Mouse (Mus musculus): ENCODE measurements around the gene Col15a1. TPM values are rescaled to one million over a fixed set of nuclear protein-coding genes. Genes with fewer than 3 reads are reported as not detected.

The Col15a1 gene
- polyA plus RNA-seq, 1 experiment = 59.5 TPM

DNA sequence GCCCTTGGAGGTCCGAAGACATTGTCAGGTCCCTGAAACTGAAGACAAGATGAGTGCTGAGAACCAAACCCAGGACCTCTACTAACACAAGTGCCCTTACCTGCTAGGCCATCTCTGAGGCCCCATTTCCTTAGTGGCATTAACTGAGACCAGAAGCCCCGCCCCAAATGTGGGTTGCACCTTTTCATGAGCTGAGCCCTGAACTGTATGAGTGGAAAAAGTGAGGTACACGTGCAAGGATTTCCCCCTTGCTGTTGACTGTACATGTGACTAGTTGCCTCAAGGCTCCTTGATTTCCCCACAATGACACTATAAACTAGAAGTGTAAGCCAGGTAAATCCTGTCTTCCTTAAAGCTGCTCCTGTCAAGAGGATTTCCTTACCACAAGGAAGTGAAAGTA is 114.4 kb downstream of the Col15a1 start:
- 86% methylated on average over 3 of the region's 3 CpGs for WGBS

DNA sequence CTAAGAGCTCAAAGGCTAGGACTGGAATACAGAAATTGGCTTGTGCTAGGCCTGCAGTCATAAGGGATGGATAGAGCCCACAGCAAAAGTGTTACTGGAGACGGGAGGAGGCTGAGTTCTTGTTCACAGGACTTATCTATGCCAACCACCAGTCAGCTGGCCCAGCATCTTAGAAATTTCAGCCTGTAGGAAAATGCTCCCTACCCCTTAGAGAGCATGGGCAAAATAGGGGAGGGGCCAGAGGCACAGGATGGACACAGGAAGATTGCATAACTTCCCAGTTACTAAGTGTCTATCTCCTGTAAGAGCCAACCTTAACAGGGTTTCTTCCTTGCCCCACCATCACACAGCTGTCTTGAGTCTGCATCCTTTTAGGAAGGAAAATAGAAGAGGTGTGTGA is 116.2 kb downstream of the Col15a1 start:
- TF ChIP-seq CTCF (conservative IDR thresholded peaks at IDR 0.05; ENCODE audit: insufficient read depth, insufficient read length, low read depth, low read length) (no peak), POLR2A (IDR thresholded peaks at IDR 0.05; ENCODE audit: low read depth, low read length) (no peak)
- 82% methylated on average over 1 of the region's 1 CpGs for WGBS
- Histone ChIP-seq H3K4me1 (ENCODE audit: control insufficient read depth, insufficient read depth, low read length) (no peaks in the 10 kb centered on the region), H3K27me3 (replicated peaks; ENCODE audit: control insufficient read depth, insufficient read depth, low read length) (no peaks in the 10 kb centered on the region), H3K36me3 (ENCODE audit: control insufficient read depth, insufficient read depth, low read length) (no peaks in the 10 kb centered on the region), H3K27ac (ENCODE audit: insufficient read depth, low read depth, low read length) (no peak overlapping the region), H3K4me3 (ENCODE audit: insufficient read depth, low read depth, low read length) (no peak overlapping the region)
- DNase-seq = no peak

More for the DNA sequence above, 114.4 kb downstream of the Col15a1 start:
- no peak for TF ChIP-seq POLR2A (IDR thresholded peaks at IDR 0.05; ENCODE audit: low read depth, low read length)
- no peak for DNase-seq
- Histone ChIP-seq H3K27me3 (replicated peaks; ENCODE audit: control insufficient read depth, insufficient read depth, low read length) (no peaks in the 10 kb centered on the region), H3K27ac (ENCODE audit: insufficient read depth, low read depth, low read length) (no peak overlapping the region), H3K36me3 (ENCODE audit: control insufficient read depth, insufficient read depth, low read length) (no peaks in the 10 kb centered on the region), H3K4me3 (ENCODE audit: insufficient read depth, low read depth, low read length) (no peak overlapping the region), H3K4me1 (ENCODE audit: control insufficient read depth, insufficient read depth, low read length) (no peaks in the 10 kb centered on the region)

DNA sequence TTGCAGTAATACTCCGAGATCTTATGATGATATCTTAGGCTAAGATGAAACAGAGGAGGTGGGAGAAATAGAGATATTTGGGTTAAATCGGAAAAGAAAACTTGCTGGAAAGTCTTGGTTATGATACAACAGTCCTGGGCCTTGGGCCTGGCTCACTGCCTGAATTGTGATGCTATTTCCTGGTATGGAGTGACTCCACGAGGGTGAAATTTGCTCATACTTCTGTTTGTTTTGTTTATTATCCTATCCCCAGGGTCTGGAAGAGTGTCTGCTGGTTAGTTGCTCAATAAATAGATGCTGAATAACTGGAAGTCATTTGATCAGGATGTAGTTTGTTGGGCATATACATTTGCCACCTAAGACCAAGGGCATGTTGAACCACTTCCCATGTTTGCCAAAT is 119.8 kb downstream of the Col15a1 start:
- H3K4me1 ChIP-seq (ENCODE audit: control insufficient read depth, insufficient read depth, low read length) = no peaks in the 10 kb centered on the region
- no peak overlapping the region for H3K27ac ChIP-seq (ENCODE audit: insufficient read depth, low read depth, low read length)
- H3K36me3 ChIP-seq (ENCODE audit: control insufficient read depth, insufficient read depth, low read length) = no peaks in the 10 kb centered on the region
- no peak overlapping the region for H3K4me3 ChIP-seq (ENCODE audit: insufficient read depth, low read depth, low read length)
- no peaks in the 10 kb centered on the region for H3K27me3 ChIP-seq (replicated peaks; ENCODE audit: control insufficient read depth, insufficient read depth, low read length)
- 66% methylated on average over 3 of the region's 3 CpGs for WGBS
- DNase-seq = no peak
- TF ChIP-seq POLR2A (IDR thresholded peaks at IDR 0.05; ENCODE audit: low read depth, low read length) (no peak), CTCF (conservative IDR thresholded peaks at IDR 0.05; ENCODE audit: insufficient read depth, insufficient read length, low read depth, low read length) (no peak)

DNA sequence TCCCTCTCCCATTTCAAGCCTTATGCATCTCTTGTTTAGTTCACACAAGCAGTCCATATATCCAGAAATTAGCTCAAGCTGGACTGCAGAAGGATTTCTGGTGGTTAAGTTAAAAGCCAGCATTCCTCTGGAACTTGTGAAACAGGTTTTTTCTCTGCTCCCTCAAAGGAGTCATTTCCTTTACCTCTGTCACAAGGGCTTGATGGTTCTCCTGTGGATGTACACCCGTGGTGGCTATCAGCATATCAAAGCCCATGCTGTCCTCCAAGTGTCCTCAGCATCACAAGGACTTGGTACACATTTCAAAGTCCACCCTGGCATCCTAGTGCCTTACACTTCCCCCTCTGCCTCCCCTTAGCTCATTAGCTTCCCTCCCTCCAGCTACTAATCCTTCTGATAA is 121.3 kb downstream of the Col15a1 start:
- Histone ChIP-seq H3K27ac (ENCODE audit: insufficient read depth, low read depth, low read length) (no peak overlapping the region), H3K36me3 (ENCODE audit: control insufficient read depth, insufficient read depth, low read length) (no peaks in the 10 kb centered on the region), H3K27me3 (replicated peaks; ENCODE audit: control insufficient read depth, insufficient read depth, low read length) (no peaks in the 10 kb centered on the region), H3K4me3 (ENCODE audit: insufficient read depth, low read depth, low read length) (no peak overlapping the region), H3K4me1 (ENCODE audit: control insufficient read depth, insufficient read depth, low read length) (no peaks in the 10 kb centered on the region)
- TF ChIP-seq POLR2A (IDR thresholded peaks at IDR 0.05; ENCODE audit: low read depth, low read length) = no peak
- no peak for TF ChIP-seq CTCF (conservative IDR thresholded peaks at IDR 0.05; ENCODE audit: insufficient read depth, insufficient read length, low read depth, low read length)
- WGBS = 14% methylated on average over 1 of the region's 1 CpGs
- DNase-seq = no peak

DNA sequence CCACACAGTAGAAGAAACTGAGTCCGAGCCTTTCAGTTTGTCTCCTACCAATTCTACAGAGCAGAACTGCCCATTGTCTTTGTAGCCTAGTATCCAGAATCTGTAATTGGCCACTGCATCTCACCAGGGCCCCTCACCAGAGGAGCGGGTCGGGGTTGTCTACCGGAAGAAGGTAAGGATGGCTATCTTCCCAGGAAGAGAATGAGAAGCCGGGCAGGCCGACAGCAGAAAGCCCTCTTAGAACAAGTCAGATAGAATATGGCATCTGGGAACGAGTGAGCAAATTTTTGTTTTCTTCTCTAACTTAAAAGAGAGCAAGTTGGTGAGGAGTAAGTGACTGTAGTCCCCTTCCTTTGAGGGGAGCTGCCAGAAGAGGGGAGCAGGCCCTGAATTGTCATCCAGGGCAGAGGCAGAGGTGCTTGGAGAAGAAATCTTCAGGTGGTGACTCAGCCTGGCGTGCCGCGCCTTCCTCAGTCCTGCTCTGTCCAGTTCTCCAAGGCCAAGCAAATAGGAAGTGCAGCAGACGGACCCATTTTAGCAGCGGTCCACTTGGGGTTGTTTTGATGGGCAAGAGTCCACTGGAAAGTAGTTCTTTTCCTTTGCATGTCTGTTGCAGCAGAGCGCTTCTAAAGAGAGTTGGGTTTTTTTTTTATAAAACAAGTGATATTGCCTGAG is 122.6 kb downstream of the Col15a1 start:
- TF ChIP-seq POLR2A (IDR thresholded peaks at IDR 0.05; ENCODE audit: low read depth, low read length) (no peak), CTCF (conservative IDR thresholded peaks at IDR 0.05; ENCODE audit: insufficient read depth, insufficient read length, low read depth, low read length) (no peak)
- peak; percentile 23 for DNase-seq
- Histone ChIP-seq H3K27ac (ENCODE audit: insufficient read depth, low read depth, low read length) (no peak overlapping the region), H3K4me3 (ENCODE audit: insufficient read depth, low read depth, low read length) (no peak overlapping the region), H3K36me3 (ENCODE audit: control insufficient read depth, insufficient read depth, low read length) (no peaks in the 10 kb centered on the region), H3K4me1 (ENCODE audit: control insufficient read depth, insufficient read depth, low read length) (no peaks in the 10 kb centered on the region), H3K27me3 (replicated peaks; ENCODE audit: control insufficient read depth, insufficient read depth, low read length) (no peaks in the 10 kb centered on the region)
- 88% methylated on average over 13 of the region's 13 CpGs for WGBS

DNA sequence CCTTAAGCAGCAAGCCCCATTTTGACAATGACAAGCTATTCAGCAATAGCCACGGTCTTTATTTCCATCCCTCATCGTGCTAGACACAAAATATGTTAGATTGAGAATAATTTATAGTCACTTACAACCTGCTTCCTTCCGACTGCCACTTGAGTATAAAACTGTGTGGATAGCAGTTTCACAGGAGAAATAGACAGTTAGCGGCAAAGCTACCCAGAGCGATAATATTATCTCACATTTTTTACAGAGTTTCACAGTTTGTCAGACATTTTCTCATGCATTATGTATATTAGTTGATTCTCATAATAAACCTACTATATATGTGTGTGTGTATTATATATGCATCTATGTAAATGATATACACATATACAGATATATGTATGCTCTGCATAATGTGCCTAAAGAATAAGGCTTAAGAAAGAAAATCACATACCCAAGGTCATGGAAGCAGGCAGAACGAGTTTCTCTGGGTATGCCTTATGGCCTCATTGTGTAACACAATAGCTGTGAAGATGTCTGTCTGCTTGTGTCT is 124.9 kb downstream of the Col15a1 start:
- H3K27ac ChIP-seq (ENCODE audit: insufficient read depth, low read depth, low read length) = no peak overlapping the region
- no peak for TF ChIP-seq POLR2A (IDR thresholded peaks at IDR 0.05; ENCODE audit: low read depth, low read length)
- TF ChIP-seq CTCF (conservative IDR thresholded peaks at IDR 0.05; ENCODE audit: insufficient read depth, insufficient read length, low read depth, low read length) = no peak
- no peaks in the 10 kb centered on the region for H3K36me3 ChIP-seq (ENCODE audit: control insufficient read depth, insufficient read depth, low read length)
- DNase-seq = no peak
- H3K4me1 ChIP-seq (ENCODE audit: control insufficient read depth, insufficient read depth, low read length) = no peaks in the 10 kb centered on the region
- H3K4me3 ChIP-seq (ENCODE audit: insufficient read depth, low read depth, low read length) = no peak overlapping the region
- WGBS = 82% methylated on average over 6 of the region's 6 CpGs
- H3K27me3 ChIP-seq (replicated peaks; ENCODE audit: control insufficient read depth, insufficient read depth, low read length) = no peaks in the 10 kb centered on the region; the same call in 1 of the 2 replicates

DNA sequence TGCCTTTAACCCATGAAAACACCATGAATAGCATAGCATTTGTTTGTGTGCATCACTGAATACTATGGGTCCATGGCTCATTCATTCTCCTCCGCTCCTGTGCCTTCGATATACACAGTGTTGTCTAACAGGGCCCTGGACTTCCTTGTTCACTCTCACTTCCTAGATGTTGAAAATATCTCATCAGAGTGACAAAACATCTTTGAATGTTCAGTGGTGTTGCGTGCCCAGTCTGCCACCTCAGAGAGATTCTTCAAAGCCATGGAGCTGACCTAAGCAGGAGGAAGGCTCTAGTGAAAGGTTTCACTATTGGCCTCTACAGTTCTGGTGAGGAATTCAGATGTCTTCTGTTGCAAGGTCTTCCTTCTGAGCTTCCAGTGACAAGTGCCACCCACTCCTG is 125.6 kb downstream of the Col15a1 start:
- WGBS = 93% methylated on average over 3 of the region's 3 CpGs

More for the DNA sequence above, 125.6 kb downstream of the Col15a1 start:
- H3K36me3 ChIP-seq (ENCODE audit: control insufficient read depth, insufficient read depth, low read length) = no peaks in the 10 kb centered on the region
- H3K4me3 ChIP-seq (ENCODE audit: insufficient read depth, low read depth, low read length) = no peak overlapping the region
- H3K27ac ChIP-seq (ENCODE audit: insufficient read depth, low read depth, low read length) = no peak overlapping the region
- H3K4me1 ChIP-seq (ENCODE audit: control insufficient read depth, insufficient read depth, low read length) = no peaks in the 10 kb centered on the region
- no peak for DNase-seq
- H3K27me3 ChIP-seq (replicated peaks; ENCODE audit: control insufficient read depth, insufficient read depth, low read length) = no peaks in the 10 kb centered on the region; the same call in 1 of the 2 replicates
- TF ChIP-seq CTCF (conservative IDR thresholded peaks at IDR 0.05; ENCODE audit: insufficient read depth, insufficient read length, low read depth, low read length) (no peak), POLR2A (IDR thresholded peaks at IDR 0.05; ENCODE audit: low read depth, low read length) (no peak)

All from kidney, adult 2 months (tissue).